Mouse (Mus musculus) liver, embryonic 14.5 days (tissue): ENCODE data around the gene Tmem182. TPM values are rescaled to one million over a fixed set of nuclear protein-coding genes. Genes with fewer than 3 reads are reported as not detected.

ENCODE experiments used
- ATAC-seq: fragments of 200-750 bp; cut with Nextera tagmentation; 2 replicates; pipeline ENCODE4 v1.8.0; 2017; ENCODE audit warnings: moderate number of reproducible peaks, mild to moderate bottlenecking, moderate library complexity; ENCODE audit not compliant: insufficient read depth
- DNase-seq, 3 experiments: peaks; one replicate each; pipeline ENCODE4 v3.0.0-alpha.2; 2012 to 2013; ENCODE audit warnings: low read depth in 3 of 3, low spot score in 3 of 3
- H3K27ac ChIP-seq: fragments of 300-500 bp; sonication (generic); 2 replicates; pipeline ENCODE4 v1.5.1; 2014; ENCODE audit warnings: moderate library complexity, mild to moderate bottlenecking, control low read depth, inconsistent platforms
- H3K27me3 ChIP-seq: fragments of 300-500 bp; sonication (generic); 2 replicates; pipeline ENCODE4 v1.6.1; 2014; ENCODE audit warnings: mild to moderate bottlenecking, low read length, moderate library complexity; ENCODE audit not compliant: control insufficient read depth, insufficient read depth
- H3K36me3 ChIP-seq: fragments of 300-500 bp; sonication (generic); replicated peaks from 2 replicates; pipeline ENCODE4 v1.6.1; 2014; ENCODE audit warnings: low read depth; ENCODE audit not compliant: control insufficient read depth, insufficient read depth
- H3K4me1 ChIP-seq, 2 experiments: fragments of 200-500 bp in 1 of 2; fragments of 300-500 bp in 1 of 2; sonication (generic) in 1 of 2; replicated peaks; 2 replicates each; pipeline ENCODE4 v1.6.1; 2012 to 2014; ENCODE audit warnings: antibody characterized with exemption in 1 of 2, inconsistent platforms in 1 of 2, low read length in 1 of 2; ENCODE audit not compliant: control insufficient read depth in 2 of 2, insufficient read depth in 2 of 2
- H3K4me2 ChIP-seq: fragments of 300-500 bp; sonication (generic); 2 replicates; pipeline ENCODE4 v1.6.1; 2014; ENCODE audit warnings: low read depth, mild to moderate bottlenecking, control low read depth, moderate library complexity
- H3K4me3 ChIP-seq, 2 experiments: fragments of 200-500 bp in 1 of 2; fragments of 300-500 bp in 1 of 2; sonication (generic) in 1 of 2; 2 replicates each; pipeline ENCODE4 v1.5.1; 2012 to 2014; ENCODE audit warnings: low read depth in 2 of 2, low read length in 2 of 2, mild to moderate bottlenecking in 2 of 2, control low read depth in 1 of 2, inconsistent platforms in 1 of 2, moderate library complexity in 1 of 2; ENCODE audit not compliant: insufficient read depth in 1 of 2
- H3K9ac ChIP-seq: fragments of 300-500 bp; sonication (generic); replicated peaks from 2 replicates; pipeline ENCODE4 v1.6.1; 2014; ENCODE audit warnings: mild to moderate bottlenecking, control low read depth, moderate library complexity
- H3K9me3 ChIP-seq: fragments of 300-500 bp; sonication (generic); 2 replicates; pipeline ENCODE4 v1.6.1; 2016; ENCODE audit warnings: low read length, mixed read lengths; ENCODE audit not compliant: control insufficient read depth
- CTCF ChIP-seq: IDR thresholded peaks from 2 replicates; pipeline ENCODE4 v1.5.1; 2016; ENCODE audit warnings: antibody characterized with exemption, low read depth, control low read depth
- EP300 ChIP-seq: IDR thresholded peaks from 2 replicates; pipeline ENCODE4 v1.6.1; 2016; ENCODE audit warnings: antibody characterized with exemption, low read depth
- WGBS: fragments of 180-500 bp; shearing (Covaris S2); extraction: QIAGEN DNeasy Blood & Tissue Kit; methylation state at CpG from one replicate; pipeline ENCODE4 v1.1.7; 2014; ENCODE audit not compliant: insufficient replicate concordance; 5-methylcytosine and 5-hydroxymethylcytosine counted together
- polyA plus RNA-seq, 2 experiments: library from polyadenylated mRNA; depleted of rRNA in 1 of 2; stranded (reverse) in 1 of 2; unstranded in 1 of 2; fragments of >200 nt; fragmentation: Nextera tagmentation in 1 of 2; extraction: Ambion mirVana in 1 of 2; gene quantifications; 2 replicates each; pipeline versions ENCODE4 v1.2.1 to v1.2.3; 2012 to 2014

The Tmem182 gene
- polyA plus RNA-seq, 2 experiments, result not detected

- TF ChIP-seq CTCF (no peak), EP300 (no peak)
- no peak for DNase-seq
- no peaks in the 10 kb centered on the region for H3K36me3 ChIP-seq
- 82% methylated on average over 10 of the region's 10 CpGs for WGBS
- H3K4me1 ChIP-seq, result peaks cover 12 to 17% of the 10 kb centered on the region in 2 experiments; a peak in 3 of 4 replicates
- no peaks in the 10 kb centered on the region for H3K27me3 ChIP-seq
- H3K9me3 ChIP-seq, result no peaks in the 10 kb centered on the region
- no peak overlapping the region for H3K4me3 ChIP-seq
- no peak for ATAC-seq
- H3K4me2 ChIP-seq, result no peak overlapping the region
- no peak overlapping the region for H3K9ac ChIP-seq
- no peak overlapping the region for H3K27ac ChIP-seq
Observed at GRCm38 (mm10) chr1:40774040-40774439, 31.4 kb upstream of the Tmem182 start.

- ATAC-seq (no peak), DNase-seq (no peak)
- Histone ChIP-seq H3K36me3 (no peaks in the 10 kb centered on the region), H3K9ac (no peak overlapping the region), H3K27ac (no peak overlapping the region), H3K4me3 (no peak overlapping the region), H3K9me3 (no peaks in the 10 kb centered on the region), H3K4me1 (peaks cover 8 to 11% of the 10 kb centered on the region in 2 experiments; a peak in 3 of 4 replicates), H3K4me2 (no peak overlapping the region), H3K27me3 (no peaks in the 10 kb centered on the region)
- WGBS, result 61% methylated on average over 2 of the region's 2 CpGs
- TF ChIP-seq EP300, result no peak
- no peak for TF ChIP-seq CTCF
Observed at GRCm38 (mm10) chr1:40776102-40776501, 29.3 kb upstream of the Tmem182 start.

- 67% methylated on average over 3 of the region's 3 CpGs for WGBS
- Histone ChIP-seq H3K27ac (no peak overlapping the region), H3K27me3 (no peaks in the 10 kb centered on the region), H3K9ac (no peak overlapping the region), H3K9me3 (no peaks in the 10 kb centered on the region), H3K4me1 (peaks cover 5 to 8% of the 10 kb centered on the region in 2 experiments; a peak in 2 of 4 replicates), H3K4me2 (no peak overlapping the region), H3K36me3 (no peaks in the 10 kb centered on the region), H3K4me3 (no peak overlapping the region)
- TF ChIP-seq CTCF (no peak), EP300 (no peak)
- DNase-seq (no peak), ATAC-seq (no peak)
Observed at GRCm38 (mm10) chr1:40776763-40777162, 28.6 kb upstream of the Tmem182 start.

GRCm38 (mm10) chr1:40783450-40783849 is 22.0 kb upstream of the Tmem182 start:
- 86% methylated on average over 7 of the region's 7 CpGs for WGBS
- no peak overlapping the region for H3K4me3 ChIP-seq
- DNase-seq (no peak), ATAC-seq (no peak)
- no peak for TF ChIP-seq EP300
- no peak for TF ChIP-seq CTCF
- H3K9ac ChIP-seq, result no peak overlapping the region
- no peaks in the 10 kb centered on the region for H3K9me3 ChIP-seq
- H3K27ac ChIP-seq, result no peak overlapping the region
- no peaks in the 10 kb centered on the region for H3K4me1 ChIP-seq
- no peaks in the 10 kb centered on the region for H3K36me3 ChIP-seq
- no peaks in the 10 kb centered on the region for H3K27me3 ChIP-seq
- no peak overlapping the region for H3K4me2 ChIP-seq

GRCm38 (mm10) chr1:40784306-40784705 is 21.1 kb upstream of the Tmem182 start:
- H3K4me1 ChIP-seq, result no peaks in the 10 kb centered on the region
- H3K36me3 ChIP-seq, result no peaks in the 10 kb centered on the region
- no peak overlapping the region for H3K4me3 ChIP-seq
- no peak for ATAC-seq
- no peak overlapping the region for H3K4me2 ChIP-seq
- WGBS, result 75% methylated on average over 9 of the region's 9 CpGs
- no peak overlapping the region for H3K9ac ChIP-seq
- TF ChIP-seq EP300 (no peak), CTCF (no peak)
- H3K27me3 ChIP-seq, result no peaks in the 10 kb centered on the region
- H3K27ac ChIP-seq, result no peak overlapping the region
- no peak for DNase-seq
- H3K9me3 ChIP-seq, result no peaks in the 10 kb centered on the region
